Comparison of ENCODE assay signal across 8 mouse cellular contexts in the genomic region with DNA sequence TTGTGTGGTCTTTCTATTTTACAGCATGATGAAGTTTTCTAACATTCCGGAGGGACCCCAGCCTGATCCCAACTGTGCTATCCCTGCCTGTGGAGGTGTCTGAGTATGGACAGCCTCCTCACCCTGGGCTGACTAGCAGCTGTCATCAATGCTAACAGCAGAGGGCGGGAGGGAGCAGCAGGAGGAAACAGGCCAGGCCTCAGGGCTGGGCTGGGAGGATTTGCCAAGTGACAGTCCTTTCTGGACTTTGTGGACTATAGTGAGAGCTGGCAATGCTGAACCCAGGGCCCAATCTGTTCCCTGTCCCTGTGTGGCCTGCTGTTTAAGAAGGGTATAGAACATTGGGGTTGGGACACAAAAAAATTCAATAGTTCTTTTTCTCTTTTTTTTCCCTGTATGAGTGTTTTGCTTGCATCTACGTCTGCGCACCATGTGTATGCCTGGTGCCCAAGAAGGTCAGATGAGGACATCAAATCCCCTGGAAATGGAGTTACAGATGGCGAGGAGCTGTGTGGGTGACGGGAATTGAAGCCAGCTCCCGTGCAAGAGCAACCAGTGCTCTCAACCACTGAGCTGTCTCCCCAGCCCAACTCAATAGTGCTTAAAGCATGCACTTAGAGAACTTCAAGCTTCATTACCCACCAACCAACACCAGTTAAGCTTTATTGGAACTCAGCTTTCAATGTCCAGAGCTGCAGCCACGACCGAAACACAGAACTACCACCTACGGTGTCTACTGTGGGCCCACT.
DNase-seq lines count a peak whose midpoint lies in the region; ATAC-seq and TF ChIP-seq lines count a peak whose summit lies in the region.

No protein-coding gene starts in this region.

- DNase-seq in CH12.LX (ENCODE audit: extremely low read depth), result peak; percentile 34
- DNase-seq in heart, postnatal 25 days (ENCODE audit: low spot score), result peak; percentile 73
- peak; percentile 75 to 76 for DNase-seq in layer of hippocampus, adult 8-10 months (ENCODE audit: low spot score in 2 of 2)
- peak; percentile 76 for DNase-seq in lung, adult 2 months
- peak; percentile 54 for DNase-seq in ovary, postnatal 10 days (ENCODE audit: low spot score)
- DNase-seq in thymus, postnatal 10 days (ENCODE audit: low spot score in 2 of 2), result peak; percentile 13 to 63

- TF ChIP-seq EP300 in CH12.LX (IDR thresholded peaks at IDR 0.05; ENCODE audit: low read length), result no peak

- peak; percentile 81 for ATAC-seq in cerebellum, adult (ENCODE audit: insufficient number of reproducible peaks, low FRiP score, low TSS enrichment)
- ATAC-seq in forebrain, embryonic 13.5 days, result peak; percentile 61

- TF ChIP-seq CTCF in CH12.LX (conservative IDR thresholded peaks at IDR 0.05 in 1 of 2, IDR thresholded peaks at IDR 0.05 in 1 of 2; ENCODE audit: low read depth in 2 of 2, low read length in 2 of 2), result peak in 1 of 2 experiments; percentile 61; a peak in 2 of 4 replicates
- TF ChIP-seq CTCF in lung, adult 2 months (IDR thresholded peaks at IDR 0.05; ENCODE audit: insufficient read depth, low read length), result peak; percentile 85

- 65% methylated on average over 10 of the region's 10 CpGs for WGBS in forebrain, embryonic 13.5 days
- WGBS in lung, adult 2 months, result 61% methylated on average over 10 of the region's 10 CpGs

- H3K9me3 ChIP-seq in CH12.LX (replicated peaks; ENCODE audit: low read length), result no peaks in the 10 kb centered on the region
- H3K9me3 ChIP-seq in forebrain, embryonic 13.5 days (replicated peaks), result no peaks in the 10 kb centered on the region

- H3K4me1 ChIP-seq in CH12.LX (ENCODE audit: control insufficient read depth in 1 of 2, insufficient read depth in 2 of 2), result peaks cover 0 to 8% of the 10 kb centered on the region in 2 experiments; a peak in 2 of 4 replicates
- peaks cover 18% of the 10 kb centered on the region for H3K4me1 ChIP-seq in forebrain, embryonic 13.5 days
- H3K4me1 ChIP-seq in lung, adult 2 months (ENCODE audit: control insufficient read depth, insufficient read depth, low read length), result 0 out of 2 replicates have a peak, but pooled peaks cover 4% of the 10 kb centered on the region

- H3K27me3 ChIP-seq in CH12.LX (replicated peaks), result no peaks in the 10 kb centered on the region
- H3K27me3 ChIP-seq in forebrain, embryonic 13.5 days, result no peaks in the 10 kb centered on the region; the same call in 1 of the 2 replicates

- TF ChIP-seq RAD21 in CH12.LX (IDR thresholded peaks at IDR 0.05; ENCODE audit: low read depth, low read length), result peak; percentile 42

- TF ChIP-seq POLR2A in CH12.LX (IDR thresholded peaks at IDR 0.05; ENCODE audit: low read depth, low read length), result no peak
- TF ChIP-seq POLR2A in lung, adult 2 months (IDR thresholded peaks at IDR 0.05; ENCODE audit: borderline replicate concordance, extremely low read depth, low read depth, low read length), result no peak

- no peak overlapping the region for H3K27ac ChIP-seq in CH12.LX (ENCODE audit: insufficient read depth, low read depth)
- H3K27ac ChIP-seq in forebrain, embryonic 13.5 days, result no peak overlapping the region

- H3K9ac ChIP-seq in CH12.LX (ENCODE audit: insufficient read depth, low read depth), result no peak overlapping the region
- H3K9ac ChIP-seq in forebrain, embryonic 13.5 days, result no peak overlapping the region

- no peak overlapping the region for H3K4me3 ChIP-seq in CH12.LX (replicated peaks in 1 of 3; ENCODE audit: low read depth in 2 of 3, low read length in 2 of 3, poor library complexity in 1 of 3)
- H3K4me3 ChIP-seq in forebrain, embryonic 13.5 days, result no peak overlapping the region
- H3K4me3 ChIP-seq in lung, adult 2 months (replicated peaks; ENCODE audit: extremely low read depth, low read depth, low read length), result no peak overlapping the region

- in situ Hi-C loops in CH12.LX (cut with MboI; ENCODE audit: low pct_ligation_motif_present, low pct_unique_long_range_greater_than_20kb, low sequenced_read_pairs), result no loop called here

- dilution Hi-C loops in CH12.LX (cut with MboI; ENCODE audit: extremely low pct_ligation_motif_present, extremely low pct_unique_long_range_greater_than_20kb, low sequenced_read_pairs), result no loop called here

- intact Hi-C loops in heart, postnatal 25 days (cut with DNase I), result no loop called here

- peaks cover 41% of the 10 kb centered on the region for H3K79me2 ChIP-seq in CH12.LX (replicated peaks; ENCODE audit: control insufficient read depth, extremely low read depth, insufficient read depth, poor library complexity, severe bottlenecking)

- peaks cover 86 to 97% of the 10 kb centered on the region in 2 experiments for H3K36me3 ChIP-seq in CH12.LX (replicated peaks in 1 of 2; ENCODE audit: control insufficient read depth in 1 of 2, insufficient read depth in 1 of 2, low read length in 1 of 2)
- H3K36me3 ChIP-seq in forebrain, embryonic 13.5 days (ENCODE audit: poor library complexity, severe bottlenecking), result peaks cover 90% of the 10 kb centered on the region

- no peak overlapping the region for H3K4me2 ChIP-seq in CH12.LX (ENCODE audit: insufficient read depth, low read depth, poor library complexity, severe bottlenecking)
- H3K4me2 ChIP-seq in forebrain, embryonic 13.5 days, result no peak overlapping the region

TF ChIP-seq in CH12.LX, 34 proteins besides CTCF, POLR2A, EP300 and RAD21:
- TF ChIP-seq NRF1 (IDR thresholded peaks at IDR 0.05; ENCODE audit: low read depth, low read length), result no peak
- peak; percentile 71 for TF ChIP-seq SMC3 (IDR thresholded peaks at IDR 0.05; ENCODE audit: low read depth, low read length)
